Mouse (Mus musculus) bone marrow macrophage, adult 2 months (primary cell): ENCODE data around the gene Hist2h3c1. TPM values are rescaled to one million over a fixed set of nuclear protein-coding genes. Genes with fewer than 3 reads are reported as not detected.
A peak's percentile ranks its signal among the peaks of the same experiment; 100 is the strongest.

Source experiments
- H3K27ac ChIP-seq: 2 replicates; pipeline ENCODE4 v1.5.1; 2012; ENCODE audit warnings: low read depth, low read length; ENCODE audit not compliant: insufficient read depth
- H3K4me1 ChIP-seq: 2 replicates; pipeline ENCODE4 v1.6.1; 2012; ENCODE audit warnings: low read length; ENCODE audit not compliant: control insufficient read depth, insufficient read depth
- H3K4me3 ChIP-seq: 2 replicates; pipeline ENCODE4 v1.5.1; 2012; ENCODE audit warnings: mild to moderate bottlenecking, low read length, moderate library complexity; ENCODE audit not compliant: insufficient read depth
- CTCF ChIP-seq: IDR thresholded peaks from 2 replicates; pipeline ENCODE4 v1.5.1; 2012; ENCODE audit warnings: low read depth, mild to moderate bottlenecking, low read length, moderate library complexity
- POLR2A ChIP-seq: IDR thresholded peaks from 2 replicates; pipeline ENCODE4 v1.6.1; 2012; ENCODE audit warnings: mild to moderate bottlenecking, low read depth, low read length, borderline replicate concordance
- polyA plus RNA-seq: library from polyadenylated mRNA; stranded (reverse); fragments of >200 nt; gene quantifications from 2 replicates; pipeline ENCODE4 v1.2.4, GENCODE M21; 2012; ENCODE audit not compliant: missing spikeins, insufficient read depth, insufficient read length

Hist2h3c1 gene
- polyA plus RNA-seq, 1 experiment: 4.9 TPM

DNA sequence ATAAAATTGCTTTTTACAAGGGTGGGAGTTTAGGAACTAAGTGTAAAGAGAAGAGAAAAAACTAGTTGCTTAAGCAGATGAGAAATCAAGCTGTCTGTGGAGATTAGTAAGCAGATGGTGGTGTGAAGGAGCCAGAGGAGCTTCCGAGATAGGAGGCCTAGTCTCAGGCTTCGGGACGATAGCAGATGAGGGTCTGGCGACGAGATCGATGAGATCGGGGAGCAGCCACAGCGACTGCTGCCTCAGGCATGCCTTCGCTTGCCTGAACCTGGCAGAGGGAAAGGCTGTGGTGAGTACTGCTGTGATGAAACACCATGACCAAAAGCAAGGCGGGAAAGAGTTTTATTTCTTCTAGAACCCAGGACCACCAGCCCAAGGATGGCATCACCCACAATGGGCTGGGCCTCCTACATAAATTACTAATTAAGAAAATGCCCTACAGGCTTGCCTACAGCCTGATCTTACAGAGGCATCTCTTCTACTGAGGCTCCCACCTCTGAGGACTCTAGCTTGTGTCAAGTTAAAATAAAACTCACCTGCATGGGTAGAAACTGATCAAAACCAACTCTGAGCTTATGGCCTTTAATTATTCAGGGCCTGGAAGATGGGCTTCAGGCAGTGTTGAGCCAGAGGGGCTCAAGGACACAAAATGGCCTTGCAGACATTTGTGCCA is 8.3 kb downstream of the Hist2h3c1 start:
- H3K4me3 ChIP-seq: no peak overlapping the region
- peaks cover 36% of the 10 kb centered on the region for H3K4me1 ChIP-seq
- no peak overlapping the region for H3K27ac ChIP-seq
- TF ChIP-seq POLR2A: no peak
- no peak for TF ChIP-seq CTCF

DNA sequence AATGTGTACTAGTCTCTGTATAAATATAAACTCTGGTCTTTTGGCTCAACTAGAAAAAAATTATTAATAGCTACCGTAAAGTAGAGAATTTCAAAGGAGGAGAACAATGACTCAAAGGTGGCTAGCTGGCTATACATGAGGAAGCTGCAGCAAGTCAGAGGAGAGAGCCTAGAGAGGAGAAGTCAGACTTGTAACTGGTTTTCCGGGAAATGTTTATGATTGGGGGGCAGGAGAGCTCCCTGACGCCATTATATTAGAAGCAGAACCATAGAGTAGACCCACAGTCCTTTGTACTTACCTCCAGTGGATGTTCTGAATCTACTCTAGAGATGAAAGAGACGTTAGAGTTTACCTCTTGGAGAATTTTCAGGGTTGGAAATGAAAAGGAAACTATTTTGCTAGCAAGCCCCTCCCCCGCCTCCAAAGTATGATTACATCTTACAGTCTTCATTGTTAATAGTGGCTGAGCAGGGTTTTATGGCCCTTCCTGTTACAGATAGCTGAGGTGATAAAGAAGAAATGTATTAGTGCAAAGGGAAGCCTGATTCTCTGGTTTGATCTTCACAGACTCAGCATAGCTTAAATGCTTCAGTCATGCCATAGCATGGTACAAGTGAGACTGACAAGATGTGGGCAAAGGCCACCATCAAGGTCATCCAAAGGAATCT is 9.6 kb downstream of the Hist2h3c1 start:
- Histone ChIP-seq H3K4me3 (no peak overlapping the region), H3K4me1 (peaks cover 26% of the 10 kb centered on the region), H3K27ac (peak overlapping the region; percentile 41)
- TF ChIP-seq POLR2A (no peak), CTCF (no peak)

DNA sequence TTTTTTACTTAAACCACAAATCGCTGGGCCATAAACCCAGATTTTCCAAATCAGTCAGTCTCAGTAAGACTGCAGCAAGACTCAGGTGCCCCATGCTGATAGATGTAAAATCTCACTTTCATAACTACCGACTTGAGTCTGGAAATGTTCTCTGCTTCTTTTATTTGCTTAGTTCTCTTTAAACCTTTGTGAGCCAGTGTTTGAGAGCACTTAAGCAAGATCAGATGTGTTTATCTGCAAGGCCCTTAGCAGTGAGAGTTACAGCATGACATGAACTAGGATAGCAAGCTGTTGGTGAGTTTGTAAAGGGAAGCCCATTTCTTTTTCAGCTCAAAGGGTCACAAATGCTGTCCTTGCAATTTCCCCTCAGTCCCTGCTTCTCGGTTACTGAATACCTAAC is 10.7 kb downstream of the Hist2h3c1 start:
- peaks cover 31% of the 10 kb centered on the region for H3K4me1 ChIP-seq
- no peak overlapping the region for H3K4me3 ChIP-seq
- no peak for TF ChIP-seq POLR2A
- no peak for TF ChIP-seq CTCF
- H3K27ac ChIP-seq: no peak overlapping the region

DNA sequence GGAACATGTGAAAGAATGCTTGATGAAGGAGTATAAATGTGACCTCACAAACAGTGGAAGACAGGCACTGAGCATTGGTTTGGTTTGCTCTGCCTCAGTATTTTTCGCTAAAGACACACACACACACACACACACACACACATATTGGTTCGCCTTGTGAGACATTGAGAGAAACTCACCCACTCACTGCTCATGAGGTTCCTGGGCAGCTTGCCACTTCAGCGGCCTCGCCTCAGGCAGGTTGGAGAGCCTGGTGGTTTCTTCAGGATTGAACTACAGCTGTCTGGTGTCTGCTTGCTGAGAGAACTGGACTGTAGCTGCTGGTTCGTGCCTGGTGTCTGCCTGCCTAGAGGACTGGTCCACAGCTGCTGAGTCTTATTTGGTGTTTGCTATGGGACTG is 13.7 kb downstream of the Hist2h3c1 start:
- H3K27ac ChIP-seq: no peak overlapping the region
- TF ChIP-seq CTCF (no peak), POLR2A (no peak)
- H3K4me1 ChIP-seq: peaks cover 28% of the 10 kb centered on the region
- H3K4me3 ChIP-seq: no peak overlapping the region

DNA sequence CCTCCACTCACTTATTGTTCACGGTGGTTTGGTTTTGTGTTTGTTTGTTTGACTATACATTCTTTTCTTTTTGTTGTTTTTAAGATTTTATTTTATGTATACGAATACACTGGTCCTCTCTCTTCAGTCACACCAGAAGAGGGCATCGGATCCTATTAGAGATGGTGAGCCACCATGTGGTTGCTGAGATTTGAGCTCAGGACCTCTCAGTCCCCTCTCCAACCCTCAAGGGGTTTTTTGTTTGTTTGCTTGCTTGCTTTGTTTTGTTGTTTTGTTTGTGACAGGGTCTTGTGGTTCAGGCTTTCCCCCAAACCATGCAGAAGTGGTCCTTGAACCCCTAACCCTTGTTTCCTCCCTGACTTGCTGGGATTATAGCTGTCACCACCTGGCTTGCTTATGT is 15.1 kb downstream of the Hist2h3c1 start:
- Histone ChIP-seq H3K4me3 (peak overlapping the region; percentile 76), H3K27ac (peak overlapping the region; percentile 93), H3K4me1 (peaks cover 24% of the 10 kb centered on the region)
- TF ChIP-seq CTCF (no peak), POLR2A (no peak)

DNA sequence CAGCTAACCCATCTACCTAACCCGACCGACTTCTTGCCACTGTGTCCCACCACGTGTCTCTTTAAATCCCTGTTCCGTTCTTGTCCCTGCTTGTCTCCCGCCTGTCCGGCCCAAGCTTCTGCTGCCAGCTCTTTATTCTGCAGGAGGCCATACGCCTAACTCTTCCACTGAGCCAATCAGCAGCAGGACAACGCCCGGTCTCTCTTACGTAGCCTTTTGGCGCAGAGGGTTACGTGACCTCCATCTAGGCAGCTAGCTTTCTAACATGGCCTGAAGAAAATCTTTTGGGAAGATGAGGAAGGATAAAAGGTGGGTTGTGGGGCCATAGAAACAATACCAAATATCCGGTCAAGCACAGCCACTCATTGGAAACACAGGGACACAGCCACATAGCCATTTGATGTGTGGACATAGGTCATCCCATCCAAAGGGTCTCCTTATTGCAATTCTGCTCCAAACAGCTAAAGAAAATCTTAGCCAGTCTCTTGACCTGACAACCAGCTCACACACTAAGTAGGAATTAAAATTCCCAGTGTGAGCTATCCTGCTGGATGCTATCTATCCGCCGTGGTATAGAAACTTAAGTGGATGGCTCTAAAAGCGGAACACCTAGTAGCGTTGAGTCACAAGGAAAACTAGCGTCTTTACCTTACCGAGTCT is 15.9 kb downstream of the Hist2h3c1 start:
- peak overlapping the region; percentile 76 for H3K4me3 ChIP-seq
- H3K27ac ChIP-seq: peak overlapping the region; percentile 93
- TF ChIP-seq CTCF (no peak), POLR2A (no peak)
- peaks cover 24% of the 10 kb centered on the region for H3K4me1 ChIP-seq

DNA sequence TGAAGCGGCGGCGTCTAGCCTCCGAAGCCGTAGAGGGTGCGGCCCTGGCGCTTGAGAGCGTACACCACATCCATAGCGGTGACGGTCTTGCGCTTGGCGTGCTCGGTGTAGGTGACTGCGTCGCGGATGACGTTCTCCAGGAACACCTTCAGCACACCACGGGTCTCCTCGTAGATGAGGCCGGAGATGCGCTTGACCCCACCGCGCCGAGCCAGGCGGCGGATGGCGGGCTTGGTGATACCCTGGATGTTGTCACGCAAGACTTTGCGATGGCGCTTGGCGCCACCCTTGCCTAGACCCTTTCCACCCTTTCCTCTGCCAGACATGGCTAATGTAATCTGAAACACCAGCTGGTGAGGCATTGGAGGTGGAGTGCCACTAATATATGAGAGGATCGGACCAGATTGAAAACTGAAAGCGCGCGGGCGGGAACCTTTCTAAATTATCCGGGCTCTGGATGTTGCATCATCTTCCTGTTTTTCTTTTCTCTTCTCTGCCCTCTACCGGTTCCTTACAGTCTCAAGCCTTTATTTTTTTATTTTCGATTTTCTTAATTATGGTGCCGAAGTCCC is 16.6 kb downstream of the Hist2h3c1 start, which contains the start of gene Hist2h4:
Hist2h4 (minus strand) TSS at position 333 of the 572 bp plus-strand sequence.
- TF ChIP-seq CTCF: no peak
- TF ChIP-seq POLR2A: peak; percentile 95
- Histone ChIP-seq H3K4me1 (peaks cover 28% of the 10 kb centered on the region), H3K4me3 (peak within 1 kb of the TSS; percentile 76), H3K27ac (peak within 1 kb of the TSS; percentile 94)

DNA sequence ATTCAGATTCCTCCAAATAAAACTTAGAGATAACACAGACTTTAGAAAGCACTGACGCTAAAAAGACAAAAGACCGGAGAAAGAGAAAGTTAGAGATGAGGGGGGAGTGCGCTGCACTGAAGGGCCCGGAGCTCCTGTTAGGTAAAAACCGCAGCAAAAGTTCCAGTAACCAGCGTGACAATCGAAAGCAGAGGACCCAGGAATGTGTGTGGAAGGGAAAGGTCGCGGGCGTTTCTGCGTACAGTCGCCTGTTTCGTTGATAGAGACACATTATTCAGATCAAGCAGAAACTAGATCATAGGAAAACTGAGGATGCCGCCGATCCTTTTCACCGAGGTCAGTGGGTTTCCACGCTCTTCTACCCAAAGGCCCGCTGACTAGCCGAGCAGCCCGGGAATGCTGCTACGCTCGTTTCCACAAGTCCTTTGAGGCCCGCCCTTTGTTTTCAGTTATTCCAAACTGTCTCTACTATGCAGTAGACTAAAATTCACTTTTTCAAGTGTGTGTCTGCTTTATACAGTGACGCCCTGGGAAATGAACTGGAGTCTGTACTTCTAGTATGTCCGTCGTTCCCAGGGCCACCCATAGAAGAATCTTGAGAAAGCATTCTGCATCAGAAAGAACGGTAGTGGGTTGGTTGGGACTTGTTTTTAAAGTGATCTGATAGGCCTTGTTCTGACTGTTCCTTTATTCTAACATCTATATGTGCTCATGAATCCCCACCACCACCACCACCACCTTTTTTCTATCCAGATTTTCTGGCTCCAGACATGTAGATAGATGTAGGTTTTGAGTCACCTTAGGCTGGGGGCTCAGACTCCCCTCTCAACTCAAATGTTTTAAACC is 17.3 kb downstream of the Hist2h3c1 start:
- H3K4me3 ChIP-seq: peak overlapping the region; percentile 71
- TF ChIP-seq CTCF (no peak; the same call in 1 of the 2 replicates), POLR2A (0 out of 2 replicates have a peak, but pooled peaks have one; percentile 51)
- H3K4me1 ChIP-seq: peaks cover 28% of the 10 kb centered on the region
- H3K27ac ChIP-seq: peak overlapping the region; percentile 94

DNA sequence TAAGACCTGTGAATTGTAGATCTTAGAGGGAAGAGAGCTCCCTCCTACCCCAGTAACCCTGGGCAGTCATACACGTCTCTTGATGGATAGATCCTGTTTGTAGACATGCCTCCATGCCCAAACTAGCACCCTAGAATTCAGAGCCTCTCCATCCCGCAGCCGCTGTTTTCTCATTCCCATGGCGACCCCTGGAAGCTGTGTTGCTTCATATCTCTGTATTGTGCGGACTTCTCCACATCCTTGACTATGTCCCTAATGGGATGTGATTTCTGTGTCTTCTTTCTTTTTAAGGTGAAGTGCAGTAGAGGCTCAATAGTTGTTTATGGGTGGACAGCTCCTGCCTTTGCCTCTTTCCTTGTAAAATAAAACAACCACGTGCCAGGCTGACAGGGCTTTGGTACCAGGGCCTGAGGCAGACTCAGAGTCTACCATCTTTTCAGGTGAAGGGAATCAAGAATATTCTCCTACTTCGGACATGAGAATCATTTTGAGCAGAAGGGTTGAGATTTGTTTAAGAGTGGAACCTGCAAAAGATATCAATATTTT is 18.0 kb downstream of the Hist2h3c1 start:
- TF ChIP-seq CTCF: no peak
- no peak for TF ChIP-seq POLR2A
- H3K27ac ChIP-seq: peak overlapping the region; percentile 94
- H3K4me1 ChIP-seq: peaks cover 28% of the 10 kb centered on the region
- H3K4me3 ChIP-seq: peak overlapping the region; percentile 71
